Mouse (Mus musculus) left cerebral cortex, postnatal 14 days (tissue): ENCODE measurements at regions not wholly inside any gene's neighbourhood (a gene's known extent, or its start where the extent isn't known, plus 50 kb on each side); places are given as distances from the start of the nearest gene placed in this dataset.

ENCODE experiments used
- DNase-seq, 2 experiments: peaks; one replicate each; pipeline ENCODE4 v3.0.0; 2021 to 2022; ENCODE audit warnings: low spot score in 2 of 2, mixed read lengths in 1 of 2
- intact Hi-C: fragments of 180-260 bp; cut with DNase I; formaldehyde crosslinking; loops from one replicate; pipeline ENCODE4 v1.15.1; 2025

DNA sequence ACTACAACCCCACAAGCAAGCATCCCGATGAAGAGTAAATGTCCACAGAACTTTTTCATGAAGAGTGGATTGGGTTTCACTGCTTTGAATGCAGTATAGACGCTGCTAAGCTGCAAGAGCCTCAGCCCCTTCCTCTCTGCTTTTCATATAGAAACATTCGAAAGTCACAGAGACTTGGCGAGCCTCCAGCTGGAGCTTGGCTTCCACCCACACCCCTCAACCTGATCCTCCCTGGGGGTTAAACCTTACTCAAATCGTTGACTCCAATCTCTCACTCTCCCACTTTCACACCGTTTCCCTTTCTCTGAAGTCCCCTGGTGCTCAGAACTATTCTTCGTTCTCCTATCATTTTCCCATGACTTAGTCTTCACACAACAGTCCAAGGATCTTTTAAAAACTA is 437.0 kb upstream of the Fam160b2 start:
- DNase-seq: no peak
- intact Hi-C loops: no loop called here

DNA sequence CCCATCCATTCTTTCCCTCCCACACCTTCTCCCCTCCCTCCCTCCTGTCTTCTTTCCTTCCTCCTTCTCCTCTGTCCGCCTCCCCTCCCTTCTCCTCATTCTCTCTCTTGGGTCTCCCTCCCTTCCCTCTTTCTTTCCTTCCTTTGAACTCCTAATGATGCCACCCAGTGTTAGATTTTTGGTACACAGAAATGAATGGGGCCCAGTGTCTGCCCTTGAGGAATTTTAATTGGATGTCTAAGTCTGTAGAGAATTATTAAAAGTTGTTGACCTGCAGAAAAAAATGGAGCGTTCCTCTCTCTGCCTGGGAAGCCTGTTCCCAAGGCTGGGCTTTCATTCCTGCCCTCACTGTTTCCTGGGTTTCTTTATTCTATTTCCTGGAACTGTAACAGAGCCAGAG is 434.0 kb upstream of the Fam160b2 start:
- intact Hi-C loops: no loop called here
- no peak for DNase-seq

DNA sequence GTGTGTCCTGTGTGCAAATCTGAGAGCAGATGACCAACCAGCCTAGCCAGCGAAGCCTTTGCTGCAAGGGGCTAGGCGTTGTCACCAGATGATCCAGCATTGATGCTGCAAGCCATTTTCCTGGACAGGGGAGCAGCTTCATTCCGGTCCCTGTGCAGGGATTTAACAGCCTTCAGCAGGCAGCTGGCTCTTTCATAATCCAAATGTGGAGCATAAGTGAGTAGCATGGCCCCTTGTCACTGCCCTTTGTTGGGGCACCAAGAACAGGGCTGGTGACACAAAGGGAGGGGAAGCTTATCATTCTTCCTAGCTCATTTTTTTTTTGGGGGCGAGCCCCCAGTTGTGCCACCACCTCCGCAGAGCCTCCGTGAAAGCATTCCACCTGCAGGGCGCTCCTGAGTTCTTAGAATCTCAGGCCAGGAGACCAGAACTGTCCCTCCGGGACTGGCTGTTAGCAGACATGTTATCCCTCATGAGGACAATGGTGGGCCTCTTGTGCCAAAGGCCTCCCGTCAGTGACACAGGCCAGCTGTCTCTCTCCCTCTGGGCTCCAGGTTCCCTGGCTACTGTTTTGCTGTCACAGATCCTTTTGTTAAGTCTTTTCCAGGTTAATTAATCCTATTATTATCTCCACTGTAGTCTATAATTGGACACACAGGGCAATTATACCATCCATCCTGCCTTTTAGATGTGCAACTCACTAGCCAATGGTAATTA is 430.7 kb upstream of the Fam160b2 start:
- no peak for DNase-seq
- intact Hi-C loops: no loop called here
